Mouse (Mus musculus): ENCODE measurements around the gene Mctp2. TPM values are rescaled to one million over a fixed set of nuclear protein-coding genes. Genes with fewer than 3 reads are reported as not detected.

Gene Mctp2
- 0.04 and 0.57 TPM in 2 replicates for polyA plus RNA-seq (2012; rRNA removed; ENCODE audit: low replicate concordance)

DNA sequence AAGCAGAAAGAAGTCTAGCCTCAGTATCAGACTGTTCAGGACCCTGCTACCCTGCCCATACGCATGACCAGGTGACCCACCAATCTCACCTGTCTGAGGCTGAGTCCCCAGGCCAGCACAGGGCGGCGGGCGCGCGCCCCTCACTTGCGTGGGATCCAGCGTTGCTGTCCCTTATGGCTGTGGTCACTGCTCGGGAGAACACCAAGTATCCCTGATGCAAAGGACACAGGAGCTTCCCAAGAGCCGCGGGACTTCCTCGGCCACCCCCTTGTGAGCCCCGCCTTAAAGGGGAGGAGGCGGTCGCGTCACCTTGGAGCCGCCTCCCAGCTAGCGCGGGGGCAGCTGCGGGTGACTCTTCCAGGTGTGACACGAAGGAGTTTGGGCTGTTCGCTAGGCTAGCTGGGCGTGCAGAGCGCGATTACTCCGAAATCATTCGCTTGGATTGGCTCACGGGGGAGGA lies at the start of gene Mctp2:
Gene Mctp2, minus strand, starts transcription at position 227 of the 460 bp plus-strand sequence.

Measured in duodenum, adult 2 months (tissue).